In genomic region chr14:29940877-29941276, GRCm38 (mm10) we compare ENCODE assay signal across 9 mouse cellular contexts. TPM values are rescaled to one million over a fixed set of nuclear protein-coding genes. Genes with fewer than 3 reads are reported as not detected.
DNase-seq lines count a peak whose midpoint lies in the region; ATAC-seq and TF ChIP-seq lines count a peak whose summit lies in the region.
"Had no signal": no experiment of that assay in that cellular context is flagged by ENCODE, and none has a peak within 500 bp of the region (broad histone marks: within the 10 kb centered on the region; RNA-seq: fewer than 3 reads in every experiment).

No protein-coding gene starts in this region.

- no peak overlapping the region for H3K27ac ChIP-seq in hindbrain, embryonic 10.5 days
- H3K27ac ChIP-seq in hindbrain, embryonic 13.5 days = no peak overlapping the region
- H3K27ac ChIP-seq in ES-E14 (ENCODE audit: insufficient read depth, low read depth, low read length, poor library complexity, severe bottlenecking) = no peak overlapping the region
- H3K27ac ChIP-seq in midbrain, embryonic 11.5 days (ENCODE audit: low read depth, low read length) = no peak overlapping the region
- H3K27ac ChIP-seq: limb, embryonic 12.5 days had no signal

- in situ Hi-C loops in ES-E14 (cut with MboI; ENCODE audit: low sequenced_read_pairs in 2 of 2, unreplicated experiment in 2 of 2) = loop anchor here (25.0 kb wide), 2 partner anchors 204 to 629 kb away; no protein-coding TSS in a partner anchor

- peaks cover 9% of the 10 kb centered on the region for H3K4me1 ChIP-seq in hindbrain, embryonic 10.5 days (replicated peaks)
- peaks cover 10% of the 10 kb centered on the region; the same call in 1 of the 2 replicates for H3K4me1 ChIP-seq in hindbrain, embryonic 13.5 days (replicated peaks)
- no peaks in the 10 kb centered on the region for H3K4me1 ChIP-seq in ES-E14 (ENCODE audit: control insufficient read depth in 2 of 2, insufficient read depth in 2 of 2, low read length in 2 of 2, poor library complexity in 1 of 2)
- peaks cover 7% of the 10 kb centered on the region; the same call in 1 of the 2 replicates for H3K4me1 ChIP-seq in midbrain, embryonic 11.5 days (ENCODE audit: control insufficient read depth, insufficient read depth, low read length)

- peaks cover 5% of the 10 kb centered on the region; the same call in 1 of the 2 replicates for H3K27me3 ChIP-seq in hindbrain, embryonic 10.5 days (ENCODE audit: insufficient read depth, poor library complexity, severe bottlenecking)
- peaks cover 16% of the 10 kb centered on the region; the same call in 1 of the 2 replicates for H3K27me3 ChIP-seq in hindbrain, embryonic 13.5 days
- H3K27me3 ChIP-seq in midbrain, embryonic 11.5 days (ENCODE audit: control insufficient read depth, insufficient read depth, low read length) = peaks cover 3% of the 10 kb centered on the region; the same call in 1 of the 2 replicates

- no peaks in the 10 kb centered on the region for H3K9me3 ChIP-seq in hindbrain, embryonic 10.5 days
- H3K9me3 ChIP-seq in hindbrain, embryonic 13.5 days = no peaks in the 10 kb centered on the region
- H3K9me3 ChIP-seq in ES-E14 (ENCODE audit: control insufficient read depth, insufficient read depth, low read depth, low read length) = no peaks in the 10 kb centered on the region
- H3K9me3 ChIP-seq in midbrain, embryonic 11.5 days (ENCODE audit: control insufficient read depth, low read length) = no peaks in the 10 kb centered on the region
- H3K9me3 ChIP-seq: limb, embryonic 12.5 days had no signal

- no peaks in the 10 kb centered on the region for H3K36me3 ChIP-seq in hindbrain, embryonic 10.5 days
- H3K36me3 ChIP-seq in hindbrain, embryonic 13.5 days = no peaks in the 10 kb centered on the region
- H3K36me3 ChIP-seq in ES-E14 (ENCODE audit: control insufficient read depth, insufficient read depth, low read length, poor library complexity, severe bottlenecking) = no peaks in the 10 kb centered on the region
- no peaks in the 10 kb centered on the region for H3K36me3 ChIP-seq in midbrain, embryonic 11.5 days (ENCODE audit: control insufficient read depth, insufficient read depth, low read length)
- H3K36me3 ChIP-seq: limb, embryonic 12.5 days had no signal

- no peak overlapping the region for H3K4me3 ChIP-seq in hindbrain, embryonic 10.5 days
- no peak overlapping the region for H3K4me3 ChIP-seq in hindbrain, embryonic 13.5 days
- no peak overlapping the region for H3K4me3 ChIP-seq in ES-E14 (ENCODE audit: insufficient read depth in 1 of 2, low read depth in 1 of 2, low read length in 2 of 2, poor library complexity in 1 of 2, severe bottlenecking in 1 of 2)
- H3K4me3 ChIP-seq in midbrain, embryonic 11.5 days (ENCODE audit: low read depth, low read length) = no peak overlapping the region
- H3K4me3 ChIP-seq: limb, embryonic 12.5 days had no signal

- 32% methylated on average over 2 of the region's 2 CpGs for WGBS in hindbrain, embryonic 10.5 days
- WGBS in hindbrain, embryonic 13.5 days = 25% methylated on average over 2 of the region's 2 CpGs
- WGBS in midbrain, embryonic 11.5 days = 5% methylated on average over 2 of the region's 2 CpGs

- no peak for ATAC-seq in hindbrain, embryonic 13.5 days (ENCODE audit: low FRiP score)
- 0 out of 2 replicates have a peak, but pooled peaks have one; percentile 7 for ATAC-seq in midbrain, embryonic 11.5 days (ENCODE audit: low FRiP score)

- H3K4me2 ChIP-seq in hindbrain, embryonic 13.5 days = no peak overlapping the region
- no peak overlapping the region for H3K4me2 ChIP-seq in midbrain, embryonic 11.5 days

- no peak overlapping the region for H3K9ac ChIP-seq in hindbrain, embryonic 13.5 days
- H3K9ac ChIP-seq in ES-E14 (ENCODE audit: insufficient read depth, low read depth, low read length, poor library complexity, severe bottlenecking) = no peak overlapping the region
- no peak overlapping the region for H3K9ac ChIP-seq in midbrain, embryonic 11.5 days (ENCODE audit: low read length)
- H3K9ac ChIP-seq: limb, embryonic 12.5 days had no signal

- peak; percentile 30 for DNase-seq in hindbrain, embryonic 10.5 days (ENCODE audit: low spot score)
- DNase-seq in ES-E14 (ENCODE audit: low read depth, low spot score) = peak; percentile 25
- peak; percentile 35 for DNase-seq in cerebellum, adult 11 months
- DNase-seq in forelimb bud, embryonic 11.5 days (ENCODE audit: low read depth, low spot score) = peak; percentile 67
- DNase-seq in layer of hippocampus, postnatal 10 days (ENCODE audit: low spot score in 2 of 2) = peak; percentile 57 to 69
- peak; percentile 93 for DNase-seq in midbrain, embryonic 11.5 days (ENCODE audit: low spot score, missing footprints)
- peak; percentile 23 for DNase-seq in thymus, postnatal 25 days

TF ChIP-seq in ES-E14, 5 proteins besides CTCF, POLR2A, EP300 and RAD21:
- TF ChIP-seq HCFC1 (IDR thresholded peaks at IDR 0.05; ENCODE audit: borderline replicate concordance, insufficient read depth, low read length) = no peak
- TF ChIP-seq CHD2 (IDR thresholded peaks at IDR 0.05; ENCODE audit: low read depth, low read length) = no peak
- peak; percentile 46; the same call in 1 of the 2 replicates for TF ChIP-seq ZC3H11A (IDR thresholded peaks at IDR 0.05; ENCODE audit: borderline replicate concordance, low read depth, low read length)
- peak; percentile 67; the same call in 1 of the 2 replicates for TF ChIP-seq ZNF384 (IDR thresholded peaks at IDR 0.05; ENCODE audit: low read depth, low read length)

RNA-seq across cellular contexts. Expression of gene Selenok, which starts 27.2 kb away (rescaled TPM):
- polyA plus RNA-seq in hindbrain, embryonic 10.5 days (2016; fragmentation: Nextera tagmentation; extraction: Ambion mirVana) = 315 and 388 TPM in 2 replicates
- 440 and 455 TPM in 2 replicates for polyA plus RNA-seq in hindbrain, embryonic 13.5 days (2015; fragmentation: Nextera tagmentation; extraction: Ambion mirVana)
- 90.0 and 100 TPM in 2 replicates for total RNA-seq in ES-E14 (2012; rRNA removed)
- total RNA-seq in layer of hippocampus, postnatal 10 days (2021) = 100 to 1,000 TPM; 129 to 141 TPM
- polyA plus RNA-seq in midbrain, embryonic 11.5 days (2014; fragmentation: Nextera tagmentation; extraction: Ambion mirVana) = 301 and 306 TPM in 2 replicates

RNA-seq across cellular contexts. Expression of gene Actr8, which starts 37.3 kb away (rescaled TPM):
- 89.1 and 92.4 TPM in 2 replicates for polyA plus RNA-seq in hindbrain, embryonic 10.5 days (2016; fragmentation: Nextera tagmentation; extraction: Ambion mirVana)
- polyA plus RNA-seq in hindbrain, embryonic 13.5 days (2015; fragmentation: Nextera tagmentation; extraction: Ambion mirVana) = 83.9 and 86.6 TPM in 2 replicates
- 53.1 and 54.3 TPM in 2 replicates for total RNA-seq in ES-E14 (2012; rRNA removed)
- total RNA-seq in layer of hippocampus, postnatal 10 days (2021) = 10 to 100 TPM; 67.3 to 71.7 TPM
- polyA plus RNA-seq in midbrain, embryonic 11.5 days (2014; fragmentation: Nextera tagmentation; extraction: Ambion mirVana) = 74.5 and 77.6 TPM in 2 replicates

Comparison
In these comparisons a context has a peak if more than half of its experiments do, and no peak if none do; other contexts are left out.
1. DNase-seq: peak in every context shown above with its lines; median percentile 93 in midbrain, embryonic 11.5 days; 67 in forelimb bud, embryonic 11.5 days; 63 in layer of hippocampus, postnatal 10 days; 35 in cerebellum, adult 11 months; 30 in hindbrain, embryonic 10.5 days; 25 in ES-E14; 23 in thymus, postnatal 25 days.